Mouse (Mus musculus) heart, adult 2 months (tissue): Measurements from ENCODE around the gene Gpn3.

Experiments
- EP300 ChIP-seq: fragments of 200-500 bp; IDR thresholded peaks from 2 replicates; pipeline ENCODE4 v1.6.1; 2011; ENCODE audit warnings: low read depth, low read length, control low read depth; ENCODE audit not compliant: insufficient read depth
- POLR2A ChIP-seq: fragments of 200-500 bp; IDR thresholded peaks from 2 replicates; pipeline ENCODE4 v1.6.1; 2011; ENCODE audit warnings: mild to moderate bottlenecking, low read depth, low read length, control low read depth; ENCODE audit not compliant: insufficient read depth

DNA sequence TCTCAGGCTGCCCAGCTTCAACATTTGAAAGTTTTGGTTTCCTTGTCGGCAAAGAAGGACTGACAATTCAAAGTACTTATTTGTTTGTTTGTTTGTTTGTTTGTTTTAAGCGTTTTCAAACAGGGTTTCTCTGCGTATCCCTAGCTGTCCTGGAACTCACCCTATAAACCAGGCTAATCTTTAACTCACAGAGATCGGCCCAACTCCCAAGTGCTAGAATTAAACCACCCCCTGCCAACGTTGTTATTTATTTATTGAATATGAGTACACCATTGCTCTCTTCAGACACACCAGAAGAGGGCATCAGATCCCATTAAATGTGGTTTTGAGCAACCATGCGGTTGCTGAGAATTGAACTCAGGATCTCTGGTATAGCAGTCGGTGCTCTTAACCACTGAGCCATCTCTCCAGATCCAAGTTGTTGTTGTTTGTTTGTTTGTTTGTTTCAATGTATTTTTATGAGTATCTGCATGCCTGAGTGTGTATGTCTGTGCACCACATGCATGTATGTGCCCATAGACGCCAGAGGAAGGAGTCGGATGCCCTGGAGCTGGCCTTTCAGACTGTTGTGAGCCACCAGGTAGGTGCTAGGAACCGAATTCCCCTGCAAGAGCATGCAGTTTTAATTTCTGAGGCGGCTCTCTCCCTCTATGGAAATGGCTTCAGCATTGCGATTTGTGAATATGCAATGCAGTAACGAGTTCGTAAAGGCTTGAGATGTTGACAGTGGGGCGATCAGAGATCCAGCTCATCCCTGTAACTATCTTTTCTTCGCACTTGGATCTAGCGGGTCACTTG lies 49.8 kb downstream of the Gpn3 start, which contains the start of gene Anapc7:
- no peak for TF ChIP-seq EP300
- no peak for TF ChIP-seq POLR2A
